Mouse (Mus musculus) testis, postnatal 14 days (tissue): ENCODE measurements around the gene Cma2.
"Not testable (repeated sequence)": the region's sequence is repeated elsewhere in the genome, so short reads cannot be mapped to it uniquely, and the experiment has no call there.

Experiments
- DNase-seq: peaks from one replicate; pipeline ENCODE4 v3.0.0; 2021; ENCODE audit warnings: low spot score

The Cma2 gene

GRCm38 (mm10) chr14:55950346-55951030, at the start of gene Cma2:
Cma2 (plus strand) TSS chr14:55950980.
- no peak for DNase-seq

DNA sequence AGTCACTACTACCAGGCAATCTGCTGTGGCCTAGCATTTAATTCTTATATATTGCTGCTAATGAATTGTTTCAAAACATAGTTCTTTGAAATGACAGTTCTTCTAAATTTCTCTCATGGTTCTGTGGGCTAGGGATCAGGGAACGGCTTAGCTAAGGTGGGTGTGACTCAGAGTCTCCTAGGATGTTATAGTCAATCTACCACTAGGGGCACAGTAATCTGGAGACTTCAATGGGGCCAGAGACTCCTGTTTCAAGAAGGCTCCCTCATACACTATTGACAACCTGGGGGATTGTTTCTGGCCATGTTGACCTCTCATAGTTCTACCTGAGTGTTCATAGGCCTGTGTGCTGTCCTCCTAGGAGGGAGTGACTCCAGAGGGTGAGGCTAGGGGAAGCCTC, 45.3 kb upstream of the Cma2 start:
- no peak for DNase-seq

DNA sequence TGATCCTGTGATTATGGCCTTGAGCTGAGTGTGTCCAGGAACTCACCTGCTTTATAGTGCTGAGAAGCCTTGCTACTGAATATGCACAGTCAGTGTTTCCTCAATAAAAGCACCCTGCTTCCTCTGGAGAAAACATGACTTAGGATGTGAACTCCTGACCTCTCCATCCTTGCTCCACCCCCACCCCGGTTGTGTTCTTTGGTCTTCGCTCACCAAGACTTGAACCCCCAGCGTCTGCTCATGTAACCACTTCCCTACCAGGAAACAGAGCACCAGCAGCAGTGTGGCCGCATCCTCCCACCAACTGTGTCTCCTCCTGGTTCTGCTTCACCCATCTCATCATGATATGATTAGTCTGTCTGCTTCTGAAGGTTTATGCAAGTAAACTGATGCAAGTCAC, 37.4 kb upstream of the Cma2 start:
- no peak for DNase-seq

- DNase-seq = peak; percentile 53
Observed at GRCm38 (mm10) chr14:55918240-55919082, 32.3 kb upstream of the Cma2 start.

- no peak for DNase-seq
Observed at GRCm38 (mm10) chr14:55922475-55923232, 28.1 kb upstream of the Cma2 start.

DNA sequence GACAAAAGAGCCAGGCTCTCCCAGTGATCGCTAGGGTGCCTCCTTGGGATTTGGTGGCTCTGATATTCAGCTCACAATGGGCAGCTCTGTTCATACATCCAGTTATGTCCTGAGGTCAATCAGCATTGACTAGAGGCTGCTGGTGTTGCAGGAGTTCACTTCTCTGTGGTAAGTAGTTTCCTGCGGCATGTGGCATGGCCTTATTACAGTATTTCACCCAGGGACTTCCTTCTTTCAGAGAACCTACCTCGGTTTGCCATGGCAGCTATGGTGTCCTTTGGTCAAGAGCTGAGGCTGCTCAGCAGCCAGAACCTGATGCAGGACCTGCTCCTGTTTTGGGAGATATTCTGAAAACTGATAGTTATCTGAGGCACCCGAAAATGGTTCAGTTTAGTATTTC, 23.9 kb upstream of the Cma2 start:
- no peak for DNase-seq

- DNase-seq = no peak
Observed at GRCm38 (mm10) chr14:55929263-55929997, 21.4 kb upstream of the Cma2 start.

- DNase-seq = no peak
Observed at GRCm38 (mm10) chr14:55933586-55933985, 17.2 kb upstream of the Cma2 start.

DNA sequence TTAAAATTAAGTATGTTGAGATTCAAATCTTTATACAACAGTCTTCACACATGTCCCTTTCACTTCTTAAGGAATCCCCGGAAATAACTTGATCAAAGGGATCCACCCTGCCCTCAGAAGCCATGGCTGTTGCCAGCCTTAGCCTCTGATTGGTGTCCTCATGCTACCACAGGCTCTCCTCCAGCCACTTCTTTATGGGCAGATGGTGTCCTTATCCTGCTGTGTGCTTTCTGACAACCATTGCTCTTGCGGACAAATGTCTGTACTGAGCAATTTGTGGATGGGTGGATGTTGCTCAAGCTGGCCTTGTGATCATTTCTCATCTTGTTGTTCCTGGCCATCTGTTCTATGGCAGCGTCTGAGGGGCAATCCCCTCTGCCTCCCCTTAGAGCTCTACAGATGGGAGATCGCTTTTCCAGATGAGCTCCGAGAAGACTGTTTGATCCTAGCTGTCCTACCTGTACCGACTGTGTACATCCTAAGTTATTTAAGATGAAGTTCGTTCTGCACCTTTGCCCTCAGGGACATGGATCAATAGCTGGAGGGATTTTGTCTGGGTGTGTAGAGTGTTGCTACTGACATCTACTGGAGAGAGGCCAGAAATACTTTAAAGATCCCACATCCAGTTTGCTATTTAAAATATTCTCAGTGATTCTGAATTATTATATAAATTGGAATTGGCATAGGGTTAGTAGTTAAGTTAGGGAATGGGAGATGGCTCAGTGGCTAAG, 10.5 kb upstream of the Cma2 start:
- no peak for DNase-seq

GRCm38 (mm10) chr14:55943601-55944000, 7.2 kb upstream of the Cma2 start:
- no peak for DNase-seq

DNA sequence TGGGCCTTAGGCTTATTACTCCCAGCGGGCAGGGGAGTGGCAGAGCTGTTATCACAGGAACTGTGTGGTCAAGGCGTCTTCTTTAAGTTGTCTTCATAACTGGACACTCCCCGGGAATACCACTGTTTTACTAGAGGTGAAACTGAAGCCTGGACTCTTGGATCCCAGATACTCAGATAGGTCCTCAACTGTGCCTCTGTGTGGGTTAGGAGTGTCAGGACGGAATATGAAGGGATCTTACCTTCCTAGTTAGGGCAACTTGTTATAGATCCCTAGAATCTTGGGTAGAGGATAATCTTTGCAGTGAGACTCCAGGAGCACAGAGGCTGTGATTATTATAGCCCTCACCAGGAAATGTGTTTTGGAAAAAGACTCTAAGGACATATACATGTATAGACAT, 6.2 kb upstream of the Cma2 start, which contains the start of gene Cma1:
Gene Cma1, minus strand, starts transcription at position 101 of the 400 bp plus-strand sequence.
- DNase-seq = no peak

DNA sequence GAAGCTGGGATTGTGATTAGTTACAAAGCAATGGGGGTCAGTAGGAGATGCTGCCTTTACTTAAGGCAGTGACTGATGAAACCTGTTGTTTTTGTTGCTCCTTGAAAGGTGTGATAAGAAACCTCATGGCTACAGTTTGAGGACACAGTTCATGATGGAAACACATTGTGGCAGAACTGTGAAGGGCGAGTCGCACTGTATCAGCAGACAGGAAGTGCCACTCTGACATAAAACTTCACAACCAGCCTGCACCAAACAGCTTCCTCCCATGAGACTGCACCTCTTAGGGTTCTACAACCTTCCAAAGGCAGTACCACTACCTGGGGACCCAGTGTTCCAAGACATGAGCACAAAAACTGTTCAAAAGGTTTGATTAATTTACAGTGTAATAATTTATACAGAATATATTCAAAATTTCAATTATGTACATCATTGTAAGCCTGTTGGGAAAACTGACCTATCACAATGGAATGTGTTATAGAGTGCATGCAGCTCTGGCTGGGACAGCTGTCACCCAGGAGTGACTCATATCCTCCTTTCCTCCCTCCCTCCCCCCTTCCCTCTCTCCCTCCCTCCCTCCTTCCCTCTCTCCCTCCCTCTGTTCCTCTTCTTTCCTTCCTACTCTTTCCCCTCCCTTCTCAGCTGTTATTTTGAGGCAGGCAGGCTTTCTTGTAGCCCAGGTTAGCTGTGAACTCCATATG, 4.4 kb upstream of the Cma2 start:
- no peak for DNase-seq

GRCm38 (mm10) chr14:55963263-55963662, 12.5 kb downstream of the Cma2 start:
- no peak for DNase-seq

DNA sequence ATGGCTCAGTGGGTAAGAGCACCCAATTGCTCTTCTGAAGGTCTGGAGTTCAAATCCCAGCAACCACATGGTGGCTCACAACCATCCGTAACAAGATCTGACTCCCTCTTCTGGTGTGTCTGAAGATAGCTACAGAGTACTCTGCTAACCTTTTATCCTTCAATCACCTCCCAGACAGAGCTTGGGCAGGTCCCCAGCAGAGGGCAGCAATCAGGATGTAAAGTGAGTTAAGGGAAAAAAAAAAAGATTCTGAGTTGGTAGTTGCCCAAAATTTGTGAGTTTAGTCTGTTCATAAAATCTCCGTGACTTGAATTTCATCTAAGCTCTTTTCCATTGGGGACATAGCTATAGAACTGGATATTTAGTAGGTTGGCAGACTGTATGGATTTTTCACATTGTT, 13.1 kb downstream of the Cma2 start:
- DNase-seq = not testable (repeated sequence)

GRCm38 (mm10) chr14:55987464-55987863, 36.7 kb downstream of the Cma2 start:
- not testable (repeated sequence) for DNase-seq

GRCm38 (mm10) chr14:56013147-56013546, 62.4 kb downstream of the Cma2 start:
- DNase-seq = no peak

- no peak for DNase-seq
Observed at GRCm38 (mm10) chr14:56013924-56014323, 63.1 kb downstream of the Cma2 start.

GRCm38 (mm10) chr14:56017671-56018070, 66.9 kb downstream of the Cma2 start, which contains the start of gene Mcpt1:
Mcpt1 (plus strand) TSS chr14:56017971.
- DNase-seq = not testable (repeated sequence)

DNA sequence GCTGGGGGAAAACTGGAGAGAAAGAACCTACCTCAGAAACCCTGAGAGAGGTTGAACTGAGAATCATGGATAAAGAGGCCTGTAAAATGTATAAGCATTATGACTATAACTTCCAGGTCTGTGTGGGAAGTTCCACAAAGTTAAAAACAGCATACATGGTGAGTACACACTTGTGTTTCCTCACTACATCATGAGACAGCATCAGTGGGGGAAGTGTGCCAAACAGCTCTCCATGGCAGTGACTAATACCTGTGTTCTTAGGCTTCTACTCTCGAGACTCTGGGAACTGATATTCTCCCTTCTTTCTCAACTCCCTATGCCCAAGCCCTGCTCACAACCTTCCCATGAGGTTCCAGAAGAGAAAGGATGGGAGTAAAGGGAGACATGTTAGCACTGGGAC, 68.7 kb downstream of the Cma2 start:
- DNase-seq = no peak

DNA sequence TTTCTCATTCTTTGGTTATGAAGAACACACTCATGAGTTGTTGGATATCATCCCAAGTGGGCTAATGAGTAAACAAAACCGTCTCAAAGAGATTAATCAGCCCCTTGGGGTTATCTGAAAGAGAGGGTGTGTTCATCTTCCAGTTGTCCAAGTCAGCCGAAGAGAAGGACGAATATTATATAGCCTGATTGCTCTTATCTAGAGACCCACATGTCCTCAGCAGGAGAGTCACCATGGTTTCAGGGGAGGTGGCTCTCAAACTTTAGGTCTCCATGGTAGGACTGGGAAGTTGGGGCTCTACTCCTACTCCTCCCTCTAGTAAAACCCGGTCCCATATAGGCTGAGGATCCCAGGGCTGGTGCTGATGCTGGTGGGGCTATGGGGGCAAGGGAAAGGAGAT, 70.5 kb downstream of the Cma2 start:
- DNase-seq = not testable (repeated sequence)
